9 mouse cellular contexts compared by ENCODE assay signal in the genomic region with DNA sequence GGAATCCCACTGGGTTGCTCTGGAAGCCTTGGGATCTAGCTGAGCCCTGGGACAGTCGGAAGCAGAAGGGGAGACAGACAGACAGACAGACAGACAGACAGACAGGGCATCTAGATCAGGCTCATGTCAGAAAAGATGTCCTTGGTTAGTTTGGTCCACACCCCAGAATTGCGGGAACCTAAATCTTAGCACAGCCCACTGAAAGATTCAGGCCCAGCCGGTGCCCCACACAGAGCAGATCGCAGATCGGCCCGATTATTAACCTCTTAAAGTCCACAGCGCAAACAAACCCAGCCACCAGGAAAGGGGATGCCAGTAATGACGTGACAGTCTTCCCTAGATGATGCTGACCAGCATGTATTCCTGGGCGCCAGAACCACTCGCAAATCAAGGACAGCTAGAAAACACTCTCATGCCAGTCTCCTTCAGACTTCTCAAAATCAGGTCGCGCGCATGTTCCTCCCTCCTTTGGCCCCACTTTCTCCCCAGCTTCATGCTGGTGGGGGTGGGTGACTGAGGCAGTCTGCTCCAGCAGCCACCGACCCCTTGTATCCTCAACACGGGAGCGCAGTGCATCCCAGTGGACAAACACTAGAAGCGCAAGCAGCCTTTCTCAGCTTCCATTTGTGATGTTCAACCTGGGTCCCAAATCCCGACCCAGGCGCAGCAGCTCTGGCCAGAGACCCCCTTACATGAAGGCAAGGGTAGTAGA. TPM values are rescaled to one million over a fixed set of nuclear protein-coding genes. Genes with fewer than 3 reads are reported as not detected.
A peak's percentile ranks its signal among the peaks of the same experiment; 100 is the strongest.
DNase-seq lines count a peak whose midpoint lies in the region; ATAC-seq lines count a peak whose summit lies in the region.
"Had no signal": no experiment of that assay in that cellular context is flagged by ENCODE, and none has a peak within 500 bp of the region (broad histone marks: within the 10 kb centered on the region; RNA-seq: fewer than 3 reads in every experiment).

No protein-coding gene starts in this region.

- H3K27ac ChIP-seq in midbrain, embryonic 12.5 days (replicated peaks), result no peak overlapping the region

- H3K9ac ChIP-seq in midbrain, embryonic 12.5 days (replicated peaks), result peak overlapping the region; percentile 74; the same call in 1 of the 2 replicates

- H3K36me3 ChIP-seq in midbrain, embryonic 12.5 days, result no peaks in the 10 kb centered on the region

- H3K4me3 ChIP-seq in midbrain, embryonic 12.5 days, result peak overlapping the region; percentile 62

- peak overlapping the region; percentile 97 for H3K4me2 ChIP-seq in midbrain, embryonic 12.5 days (replicated peaks)

- ATAC-seq in cerebellum, adult (ENCODE audit: insufficient number of reproducible peaks, low FRiP score, low TSS enrichment), result no peak
- ATAC-seq in midbrain, embryonic 12.5 days (ENCODE audit: low FRiP score, low read depth), result peak; percentile 62

- 3% methylated on average over 19 of the region's 19 CpGs for WGBS in midbrain, embryonic 12.5 days

- peak; percentile 18 for DNase-seq in cerebellum, adult 11 months
- peak; percentile 77 to 82 for DNase-seq in cerebellum, postnatal 14 days
- peak; percentile 58 to 69 for DNase-seq in frontal cortex, postnatal 14 days (ENCODE audit: low spot score in 2 of 2)
- DNase-seq in layer of hippocampus, postnatal 10 days (ENCODE audit: low spot score in 2 of 2), result peak; percentile 68 to 81
- peak; percentile 13 for DNase-seq in yolk sac, embryonic 10.5 days (ENCODE audit: low spot score)
- no peak for DNase-seq in urinary bladder, postnatal 36 days (ENCODE audit: low spot score in 2 of 2)

- peaks cover 80% of the 10 kb centered on the region for H3K27me3 ChIP-seq in midbrain, embryonic 12.5 days

- no peaks in the 10 kb centered on the region for H3K9me3 ChIP-seq in midbrain, embryonic 12.5 days

- peaks cover 58% of the 10 kb centered on the region for H3K4me1 ChIP-seq in midbrain, embryonic 12.5 days

RNA-seq across cellular contexts. Expression of a gene that starts 1.9 kb away (rescaled TPM):
- total RNA-seq in layer of hippocampus, postnatal 10 days (2021), result 10 to 100 TPM; 32.6 to 34.1 TPM
- polyA plus RNA-seq in midbrain, embryonic 12.5 days (2016; fragmentation: Nextera tagmentation; extraction: Ambion mirVana), result 2.7 and 3.3 TPM in 2 replicates
- total RNA-seq: neutrophil, adult 5-6 weeks had no signal

Comparison
In these comparisons a context has a peak if more than half of its experiments do, and no peak if none do; other contexts are left out.
1. DNase-seq: peak in cerebellum, adult 11 months (single experiment), cerebellum, postnatal 14 days (2 of 2), frontal cortex, postnatal 14 days (2 of 2), layer of hippocampus, postnatal 10 days (2 of 2) and yolk sac, embryonic 10.5 days (single experiment); none in urinary bladder, postnatal 36 days (0 of 2).